Mouse (Mus musculus): Measurements from ENCODE around the gene Pik3r5. TPM values are rescaled to one million over a fixed set of nuclear protein-coding genes. Genes with fewer than 3 reads are reported as not detected.

The Pik3r5 gene
- total and polyA plus RNA-seq, 2 experiments from 2014 or later: 0.52 to 1.0 TPM

GRCm38 (mm10) chr11:68446547-68446946, 14.6 kb downstream of the Pik3r5 start:
- DNase-seq (ENCODE audit: low spot score): no peak
- peaks cover 7% of the 10 kb centered on the region for H3K4me1 ChIP-seq (ENCODE audit: insufficient read depth, low read length)
- H3K4me3 ChIP-seq (ENCODE audit: low read depth, low read length): no peak overlapping the region
- no peaks in the 10 kb centered on the region for H3K36me3 ChIP-seq (ENCODE audit: insufficient read depth, low read length)
- no peak for ATAC-seq (ENCODE audit: low FRiP score)
- no peak overlapping the region for H3K27ac ChIP-seq (ENCODE audit: low read depth, low read length)
- no peaks in the 10 kb centered on the region for H3K27me3 ChIP-seq (ENCODE audit: insufficient read depth, low read length)
- no peak for TF ChIP-seq CTCF (IDR thresholded peaks at IDR 0.05)
- 95% methylated on average over 4 of the region's 4 CpGs for WGBS
- H3K9ac ChIP-seq (replicated peaks; ENCODE audit: low read length, poor library complexity, severe bottlenecking): no peak overlapping the region
- no peaks in the 10 kb centered on the region for H3K9me3 ChIP-seq (ENCODE audit: low read length)
- no peak overlapping the region for H3K4me2 ChIP-seq (ENCODE audit: low read depth, low read length, poor library complexity, severe bottlenecking)

DNA sequence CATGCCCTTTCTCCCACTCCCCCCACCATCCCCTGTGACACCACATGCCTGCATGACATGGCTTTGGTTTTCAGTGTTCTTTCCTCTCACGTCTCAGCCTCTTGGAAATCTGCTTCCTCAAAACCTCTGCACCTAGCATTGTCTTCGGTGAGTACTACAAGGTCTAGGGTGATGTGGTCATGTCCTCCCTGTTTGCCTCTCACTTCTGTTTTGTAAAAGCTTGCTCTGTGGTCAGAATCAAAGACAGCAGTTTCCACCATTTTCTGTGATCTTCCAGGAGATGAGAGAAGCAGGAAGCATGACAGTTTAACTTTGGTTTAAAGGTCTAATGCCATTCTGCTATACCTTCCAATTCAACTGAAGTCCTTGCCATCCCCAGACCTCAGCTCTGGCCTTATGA, 15.3 kb downstream of the Pik3r5 start:
- peaks cover 7% of the 10 kb centered on the region for H3K4me1 ChIP-seq (ENCODE audit: insufficient read depth, low read length)
- DNase-seq (ENCODE audit: low spot score): no peak
- H3K9me3 ChIP-seq (ENCODE audit: low read length): no peaks in the 10 kb centered on the region
- no peak for TF ChIP-seq CTCF (IDR thresholded peaks at IDR 0.05)
- no peak overlapping the region for H3K9ac ChIP-seq (replicated peaks; ENCODE audit: low read length, poor library complexity, severe bottlenecking)
- no peaks in the 10 kb centered on the region for H3K27me3 ChIP-seq (ENCODE audit: insufficient read depth, low read length)
- H3K4me3 ChIP-seq (ENCODE audit: low read depth, low read length): no peak overlapping the region
- H3K27ac ChIP-seq (ENCODE audit: low read depth, low read length): no peak overlapping the region
- no peak for ATAC-seq (ENCODE audit: low FRiP score)
- H3K4me2 ChIP-seq (ENCODE audit: low read depth, low read length, poor library complexity, severe bottlenecking): no peak overlapping the region
- WGBS: 87% methylated on average over 2 of the region's 2 CpGs
- no peaks in the 10 kb centered on the region for H3K36me3 ChIP-seq (ENCODE audit: insufficient read depth, low read length)

GRCm38 (mm10) chr11:68448356-68448755, 16.4 kb downstream of the Pik3r5 start:
- H3K27ac ChIP-seq (ENCODE audit: low read depth, low read length): no peak overlapping the region
- no peaks in the 10 kb centered on the region for H3K36me3 ChIP-seq (ENCODE audit: insufficient read depth, low read length)
- H3K27me3 ChIP-seq (ENCODE audit: insufficient read depth, low read length): no peaks in the 10 kb centered on the region
- H3K4me2 ChIP-seq (ENCODE audit: low read depth, low read length, poor library complexity, severe bottlenecking): no peak overlapping the region
- H3K4me3 ChIP-seq (ENCODE audit: low read depth, low read length): no peak overlapping the region
- no peaks in the 10 kb centered on the region for H3K9me3 ChIP-seq (ENCODE audit: low read length)
- ATAC-seq (ENCODE audit: low FRiP score) (no peak), DNase-seq (ENCODE audit: low spot score) (no peak)
- no peak overlapping the region for H3K9ac ChIP-seq (replicated peaks; ENCODE audit: low read length, poor library complexity, severe bottlenecking)
- TF ChIP-seq CTCF (IDR thresholded peaks at IDR 0.05): no peak
- peaks cover 7% of the 10 kb centered on the region for H3K4me1 ChIP-seq (ENCODE audit: insufficient read depth, low read length)
- 86% methylated on average over 7 of the region's 7 CpGs for WGBS

GRCm38 (mm10) chr11:68451282-68451735, 19.4 kb downstream of the Pik3r5 start:
- Histone ChIP-seq H3K9ac (replicated peaks; ENCODE audit: low read length, poor library complexity, severe bottlenecking) (no peak overlapping the region), H3K4me2 (ENCODE audit: low read depth, low read length, poor library complexity, severe bottlenecking) (no peak overlapping the region), H3K27ac (ENCODE audit: low read depth, low read length) (no peak overlapping the region; the same call in 1 of the 2 replicates), H3K4me3 (ENCODE audit: low read depth, low read length) (no peak overlapping the region), H3K4me1 (ENCODE audit: insufficient read depth, low read length) (peaks cover 7% of the 10 kb centered on the region), H3K27me3 (ENCODE audit: insufficient read depth, low read length) (no peaks in the 10 kb centered on the region), H3K36me3 (ENCODE audit: insufficient read depth, low read length) (no peaks in the 10 kb centered on the region), H3K9me3 (ENCODE audit: low read length) (no peaks in the 10 kb centered on the region)
- DNase-seq (ENCODE audit: low spot score) (no peak), ATAC-seq (ENCODE audit: low FRiP score) (no peak)
- WGBS: 60% methylated on average over 10 of the region's 10 CpGs
- TF ChIP-seq CTCF (IDR thresholded peaks at IDR 0.05): no peak

- Histone ChIP-seq H3K27ac (ENCODE audit: low read depth, low read length) (no peak overlapping the region), H3K27me3 (ENCODE audit: insufficient read depth, low read length) (no peaks in the 10 kb centered on the region), H3K9me3 (ENCODE audit: low read length) (no peaks in the 10 kb centered on the region), H3K4me3 (ENCODE audit: low read depth, low read length) (no peak overlapping the region), H3K4me2 (ENCODE audit: low read depth, low read length, poor library complexity, severe bottlenecking) (no peak overlapping the region), H3K9ac (replicated peaks; ENCODE audit: low read length, poor library complexity, severe bottlenecking) (no peak overlapping the region), H3K4me1 (ENCODE audit: insufficient read depth, low read length) (peaks cover 7% of the 10 kb centered on the region), H3K36me3 (ENCODE audit: insufficient read depth, low read length) (no peaks in the 10 kb centered on the region)
- TF ChIP-seq CTCF (IDR thresholded peaks at IDR 0.05): no peak
- 70% methylated on average over 5 of the region's 5 CpGs for WGBS
- no peak for ATAC-seq (ENCODE audit: low FRiP score)
- DNase-seq (ENCODE audit: low spot score): no peak
These were observed 20.0 kb downstream of the Pik3r5 start for GRCm38 (mm10) chr11:68451747-68452405.

DNA sequence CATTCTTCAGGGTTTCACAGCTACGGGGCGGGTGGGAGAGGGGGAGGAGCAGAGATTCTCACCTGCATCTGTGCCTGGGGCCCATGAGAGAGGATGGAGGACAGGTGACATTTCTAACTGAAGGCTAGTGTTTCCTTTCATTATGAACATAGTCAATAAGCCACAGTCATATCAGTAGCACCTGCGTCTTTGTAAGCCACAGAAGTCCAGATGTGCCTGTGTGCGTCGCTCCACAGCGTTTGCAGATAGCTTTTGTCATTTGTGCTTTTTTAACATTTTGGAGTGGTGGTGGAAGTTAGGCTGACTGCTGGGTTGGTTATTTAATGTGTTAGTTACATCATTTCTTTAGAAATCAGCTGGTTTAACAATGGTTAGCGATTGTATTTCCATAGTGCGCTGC, 20.8 kb downstream of the Pik3r5 start:
- H3K4me2 ChIP-seq (ENCODE audit: low read depth, low read length, poor library complexity, severe bottlenecking): no peak overlapping the region
- H3K36me3 ChIP-seq (ENCODE audit: insufficient read depth, low read length): no peaks in the 10 kb centered on the region
- H3K4me3 ChIP-seq (ENCODE audit: low read depth, low read length): no peak overlapping the region
- H3K9ac ChIP-seq (replicated peaks; ENCODE audit: low read length, poor library complexity, severe bottlenecking): no peak overlapping the region
- no peaks in the 10 kb centered on the region for H3K27me3 ChIP-seq (ENCODE audit: insufficient read depth, low read length)
- no peak overlapping the region for H3K27ac ChIP-seq (ENCODE audit: low read depth, low read length)
- whole genome bisulfite sequencing: 97% methylated on average over 8 of the region's 8 CpGs
- H3K4me1 ChIP-seq (ENCODE audit: insufficient read depth, low read length): peaks cover 7% of the 10 kb centered on the region
- no peaks in the 10 kb centered on the region for H3K9me3 ChIP-seq (ENCODE audit: low read length)
- DNase-seq (ENCODE audit: low spot score): no peak
- ATAC-seq (ENCODE audit: low FRiP score): no peak
- TF ChIP-seq CTCF (IDR thresholded peaks at IDR 0.05): no peak
